Mouse (Mus musculus): ENCODE results near the gene Ptp4a2. TPM values are rescaled to one million over a fixed set of nuclear protein-coding genes. Genes with fewer than 3 reads are reported as not detected.

Ptp4a2 gene
- polyA plus RNA-seq, 1 experiment from 2014 or later: 383 TPM

- Histone ChIP-seq H3K4me3 (replicated peaks; ENCODE audit: low read depth, low read length) (no peak overlapping the region), H3K9ac (ENCODE audit: low read depth, low read length) (no peak overlapping the region), H3K9me3 (replicated peaks; ENCODE audit: low read length) (no peaks in the 10 kb centered on the region), H3K4me2 (ENCODE audit: low read length) (no peak overlapping the region), H3K4me1 (replicated peaks; ENCODE audit: insufficient read depth, low read length) (peaks cover 16% of the 10 kb centered on the region), H3K27me3 (ENCODE audit: insufficient read depth, low read length) (no peaks in the 10 kb centered on the region), H3K36me3 (ENCODE audit: insufficient read depth, low read length) (no peaks in the 10 kb centered on the region), H3K27ac (peak overlapping the region; percentile 40; the same call in 1 of the 2 replicates)
- TF ChIP-seq CTCF (IDR thresholded peaks at IDR 0.05; ENCODE audit: low read depth): no peak
- WGBS: 61% methylated on average over 5 of the region's 5 CpGs
- ATAC-seq (replicated peaks; ENCODE audit: low FRiP score, low read depth): peak; percentile 80; the same call in 1 of the 2 replicates
- no peak for DNase-seq (ENCODE audit: low spot score)
Observed at GRCm38 (mm10) chr4:129793713-129794329, 17.2 kb upstream of the Ptp4a2 start.

GRCm38 (mm10) chr4:129795151-129795860 lies 15.7 kb upstream of the Ptp4a2 start:
- ATAC-seq (replicated peaks; ENCODE audit: low FRiP score, low read depth) (peak; percentile 68), DNase-seq (ENCODE audit: low spot score) (peak; percentile 94)
- H3K4me2 ChIP-seq (ENCODE audit: low read length): peak overlapping the region; percentile 41
- 6% methylated on average over 17 of the region's 17 CpGs for WGBS
- TF ChIP-seq CTCF (IDR thresholded peaks at IDR 0.05; ENCODE audit: low read depth): no peak
- no peaks in the 10 kb centered on the region for H3K9me3 ChIP-seq (replicated peaks; ENCODE audit: low read length)
- H3K27ac ChIP-seq: peak overlapping the region; percentile 86
- H3K36me3 ChIP-seq (ENCODE audit: insufficient read depth, low read length): no peaks in the 10 kb centered on the region
- no peaks in the 10 kb centered on the region for H3K27me3 ChIP-seq (ENCODE audit: insufficient read depth, low read length)
- no peak overlapping the region for H3K9ac ChIP-seq (ENCODE audit: low read depth, low read length)
- H3K4me1 ChIP-seq (replicated peaks; ENCODE audit: insufficient read depth, low read length): peaks cover 13% of the 10 kb centered on the region
- no peak overlapping the region for H3K4me3 ChIP-seq (replicated peaks; ENCODE audit: low read depth, low read length)

- ATAC-seq (replicated peaks; ENCODE audit: low FRiP score, low read depth) (no peak), DNase-seq (ENCODE audit: low spot score) (no peak)
- no peak overlapping the region for H3K4me3 ChIP-seq (replicated peaks; ENCODE audit: low read depth, low read length)
- no peak overlapping the region for H3K9ac ChIP-seq (ENCODE audit: low read depth, low read length)
- no peaks in the 10 kb centered on the region for H3K27me3 ChIP-seq (ENCODE audit: insufficient read depth, low read length)
- H3K36me3 ChIP-seq (ENCODE audit: insufficient read depth, low read length): no peaks in the 10 kb centered on the region
- no peak for TF ChIP-seq CTCF (IDR thresholded peaks at IDR 0.05; ENCODE audit: low read depth)
- H3K4me2 ChIP-seq (ENCODE audit: low read length): peak overlapping the region; percentile 41
- WGBS: 24% methylated on average over 8 of the region's 8 CpGs
- peaks cover 13% of the 10 kb centered on the region for H3K4me1 ChIP-seq (replicated peaks; ENCODE audit: insufficient read depth, low read length)
- no peaks in the 10 kb centered on the region for H3K9me3 ChIP-seq (replicated peaks; ENCODE audit: low read length)
- peak overlapping the region; percentile 86 for H3K27ac ChIP-seq
Observed at GRCm38 (mm10) chr4:129795861-129796260, 15.2 kb upstream of the Ptp4a2 start.

DNA sequence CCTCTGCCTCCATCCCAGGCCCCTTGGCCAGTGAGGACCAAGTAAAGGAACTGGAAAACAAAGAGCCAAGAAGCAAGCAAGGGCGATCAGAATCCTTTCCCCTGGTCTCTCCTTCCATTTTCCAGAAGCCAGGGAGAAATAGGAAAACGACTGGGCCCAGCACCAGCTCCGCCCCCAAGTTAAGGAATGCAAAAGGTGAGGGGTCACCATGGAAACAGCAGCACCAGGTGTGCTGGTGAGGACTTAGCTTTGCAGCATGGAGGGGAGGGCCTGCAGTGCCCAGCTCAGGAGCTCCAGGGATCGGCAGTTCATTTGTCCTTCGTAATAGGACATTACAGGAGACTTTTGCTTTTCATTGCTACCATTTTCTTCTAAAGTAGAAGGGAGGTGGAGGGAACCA lies 13.0 kb upstream of the Ptp4a2 start:
- H3K4me2 ChIP-seq (ENCODE audit: low read length): no peak overlapping the region
- WGBS: 39% methylated on average over 5 of the region's 5 CpGs
- H3K36me3 ChIP-seq (ENCODE audit: insufficient read depth, low read length): no peaks in the 10 kb centered on the region
- no peak overlapping the region for H3K9ac ChIP-seq (ENCODE audit: low read depth, low read length)
- no peaks in the 10 kb centered on the region for H3K27me3 ChIP-seq (ENCODE audit: insufficient read depth, low read length)
- peaks cover 13% of the 10 kb centered on the region for H3K4me1 ChIP-seq (replicated peaks; ENCODE audit: insufficient read depth, low read length)
- no peak overlapping the region for H3K4me3 ChIP-seq (replicated peaks; ENCODE audit: low read depth, low read length)
- no peak overlapping the region for H3K27ac ChIP-seq
- ATAC-seq (replicated peaks; ENCODE audit: low FRiP score, low read depth) (no peak), DNase-seq (ENCODE audit: low spot score) (no peak)
- H3K9me3 ChIP-seq (replicated peaks; ENCODE audit: low read length): no peaks in the 10 kb centered on the region
- TF ChIP-seq CTCF (IDR thresholded peaks at IDR 0.05; ENCODE audit: low read depth): no peak

DNA sequence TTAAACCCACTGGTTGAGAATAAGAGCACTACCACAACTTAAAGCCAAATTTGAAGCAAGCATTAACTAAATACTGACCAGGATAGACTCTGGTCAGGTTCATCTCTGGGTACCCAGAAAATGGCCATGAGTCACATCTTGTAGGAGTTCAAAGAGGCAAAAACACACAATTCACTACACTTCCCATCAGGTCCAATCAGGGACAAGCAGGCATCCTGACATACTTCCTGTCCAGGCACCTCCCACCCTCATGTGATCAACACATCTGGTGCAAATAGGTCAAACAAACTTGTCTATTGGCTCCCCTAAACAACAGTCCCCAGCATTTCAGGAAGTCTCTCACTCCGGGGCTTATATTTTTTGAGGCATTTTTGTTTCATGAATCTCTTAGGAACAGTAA lies 7.7 kb upstream of the Ptp4a2 start:
- no peak overlapping the region for H3K27ac ChIP-seq
- no peak for DNase-seq (ENCODE audit: low spot score)
- H3K4me2 ChIP-seq (ENCODE audit: low read length): no peak overlapping the region
- no peaks in the 10 kb centered on the region for H3K36me3 ChIP-seq (ENCODE audit: insufficient read depth, low read length)
- 70% methylated on average over 1 of the region's 1 CpGs for WGBS
- no peak for TF ChIP-seq CTCF (IDR thresholded peaks at IDR 0.05; ENCODE audit: low read depth)
- no peak overlapping the region for H3K9ac ChIP-seq (ENCODE audit: low read depth, low read length)
- H3K4me3 ChIP-seq (replicated peaks; ENCODE audit: low read depth, low read length): no peak overlapping the region
- no peaks in the 10 kb centered on the region for H3K4me1 ChIP-seq (replicated peaks; ENCODE audit: insufficient read depth, low read length)
- H3K27me3 ChIP-seq (ENCODE audit: insufficient read depth, low read length): no peaks in the 10 kb centered on the region
- no peaks in the 10 kb centered on the region for H3K9me3 ChIP-seq (replicated peaks; ENCODE audit: low read length)
- ATAC-seq (replicated peaks; ENCODE audit: low FRiP score, low read depth): no peak

DNA sequence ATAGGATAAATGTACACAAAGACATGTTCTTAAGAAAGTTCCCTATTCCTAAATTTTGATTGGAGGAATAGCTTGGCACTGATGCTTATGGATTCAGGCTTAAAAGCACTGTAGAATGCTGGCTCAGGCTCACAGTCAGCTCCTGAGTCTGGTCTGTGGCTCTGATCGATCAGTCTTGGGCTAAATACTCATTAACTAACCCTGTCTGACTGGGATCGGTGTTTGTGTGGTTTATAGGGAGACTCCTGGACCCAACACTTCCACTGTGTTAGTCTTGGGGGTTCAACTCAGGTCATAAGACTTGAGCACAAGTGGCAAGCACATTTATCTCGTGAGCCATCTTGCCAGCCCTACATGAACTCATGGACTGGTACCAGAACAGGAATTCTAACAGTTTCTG lies 6.0 kb upstream of the Ptp4a2 start:
- Histone ChIP-seq H3K9me3 (replicated peaks; ENCODE audit: low read length) (no peaks in the 10 kb centered on the region), H3K4me2 (ENCODE audit: low read length) (no peak overlapping the region), H3K36me3 (ENCODE audit: insufficient read depth, low read length) (no peaks in the 10 kb centered on the region), H3K9ac (ENCODE audit: low read depth, low read length) (no peak overlapping the region), H3K4me1 (replicated peaks; ENCODE audit: insufficient read depth, low read length) (no peaks in the 10 kb centered on the region), H3K27me3 (ENCODE audit: insufficient read depth, low read length) (no peaks in the 10 kb centered on the region), H3K4me3 (replicated peaks; ENCODE audit: low read depth, low read length) (no peak overlapping the region), H3K27ac (no peak overlapping the region)
- DNase-seq (ENCODE audit: low spot score) (no peak), ATAC-seq (replicated peaks; ENCODE audit: low FRiP score, low read depth) (no peak)
- no peak for TF ChIP-seq CTCF (IDR thresholded peaks at IDR 0.05; ENCODE audit: low read depth)
- WGBS: 82% methylated on average over 3 of the region's 3 CpGs

Measured in kidney, postnatal 0 days (tissue).